Mouse (Mus musculus): ENCODE results near the gene Utrn. TPM values are rescaled to one million over a fixed set of nuclear protein-coding genes. Genes with fewer than 3 reads are reported as not detected.
"Not testable (repeated sequence)": the region's sequence is repeated elsewhere in the genome, so short reads cannot be mapped to it uniquely, and the experiment has no call there.

Utrn gene
- total and polyA plus RNA-seq, 3 experiments, result 18.8 to 68.1 (median 61.8) TPM

DNA sequence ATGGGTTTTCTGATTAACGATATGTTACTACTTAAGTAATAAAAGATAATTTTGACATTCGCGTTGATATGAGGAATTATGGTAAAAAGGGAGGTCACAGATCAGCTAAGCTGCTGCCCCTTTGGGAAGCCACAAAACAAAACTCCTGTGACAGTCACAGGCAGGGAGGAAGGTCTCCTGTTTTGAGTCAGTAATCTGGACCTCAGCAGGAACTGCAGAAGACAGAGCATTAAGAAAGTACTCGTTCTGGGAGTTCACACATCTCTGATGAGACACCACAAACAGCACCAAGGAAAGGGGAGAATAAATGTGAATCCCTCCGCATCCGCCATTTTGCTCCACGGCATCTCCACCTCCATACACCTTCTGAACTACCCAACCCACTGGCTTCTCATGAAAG lies 259.3 kb downstream of the Utrn start:
- H3K27ac ChIP-seq, result no peak overlapping the region
- intact Hi-C loops (cut with DNase I), result loop anchor here (5.0 kb wide), 2 partner anchors 348 to 1158 kb away; no protein-coding TSS in a partner anchor
- WGBS, result 80% methylated on average over 7 of the region's 7 CpGs
- DNase-seq, result no peak
- H3K4me3 ChIP-seq, result no peak overlapping the region
- no peak for TF ChIP-seq EP300 (IDR thresholded peaks at IDR 0.05; ENCODE audit: insufficient read depth, low read depth, low read length)
- no peak for TF ChIP-seq POLR2A (IDR thresholded peaks at IDR 0.05; ENCODE audit: insufficient read depth, low read depth, low read length)
- no peak for TF ChIP-seq CTCF (IDR thresholded peaks at IDR 0.05)
- H3K9ac ChIP-seq (ENCODE audit: low read depth, low read length), result no peak overlapping the region
- H3K36me3 ChIP-seq (ENCODE audit: control insufficient read depth, insufficient read depth, low read length), result no peaks in the 10 kb centered on the region
- no peaks in the 10 kb centered on the region for H3K4me1 ChIP-seq (ENCODE audit: control insufficient read depth, insufficient read depth, low read length)
- H3K79me2 ChIP-seq (replicated peaks; ENCODE audit: control insufficient read depth, insufficient read depth, low read length), result no peaks in the 10 kb centered on the region
- H3K27me3 ChIP-seq (ENCODE audit: control insufficient read depth, insufficient read depth, low read length), result no peaks in the 10 kb centered on the region

DNA sequence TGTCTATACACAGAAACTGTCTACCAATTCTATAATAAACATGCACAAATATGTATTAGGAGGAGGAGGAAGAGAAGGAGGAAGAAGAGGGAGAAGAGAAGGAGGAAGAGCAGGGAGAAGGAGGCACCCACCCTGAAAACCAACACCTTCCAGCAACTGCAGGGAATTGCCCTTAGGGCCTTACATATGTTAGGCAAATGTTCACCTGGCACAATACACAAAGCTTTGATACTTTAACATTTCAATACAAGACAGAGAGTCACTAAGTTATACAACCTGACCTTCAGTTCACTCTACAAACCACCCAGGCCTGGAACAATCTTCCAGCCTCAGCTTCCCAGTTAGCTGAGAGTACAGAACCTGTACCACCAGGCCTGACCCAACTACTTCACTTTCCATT lies 260.5 kb downstream of the Utrn start:
- no peak for DNase-seq
- intact Hi-C loops (cut with DNase I), result no loop called here
- H3K27ac ChIP-seq, result no peak overlapping the region
- no peaks in the 10 kb centered on the region for H3K4me1 ChIP-seq (ENCODE audit: control insufficient read depth, insufficient read depth, low read length)
- no peaks in the 10 kb centered on the region for H3K36me3 ChIP-seq (ENCODE audit: control insufficient read depth, insufficient read depth, low read length)
- no peak overlapping the region for H3K9ac ChIP-seq (ENCODE audit: low read depth, low read length)
- no peak overlapping the region for H3K4me3 ChIP-seq
- H3K27me3 ChIP-seq (ENCODE audit: control insufficient read depth, insufficient read depth, low read length), result no peaks in the 10 kb centered on the region
- H3K79me2 ChIP-seq (replicated peaks; ENCODE audit: control insufficient read depth, insufficient read depth, low read length), result no peaks in the 10 kb centered on the region
- no peak for TF ChIP-seq CTCF (IDR thresholded peaks at IDR 0.05)
- TF ChIP-seq EP300 (IDR thresholded peaks at IDR 0.05; ENCODE audit: insufficient read depth, low read depth, low read length), result no peak
- no peak for TF ChIP-seq POLR2A (IDR thresholded peaks at IDR 0.05; ENCODE audit: insufficient read depth, low read depth, low read length)

DNA sequence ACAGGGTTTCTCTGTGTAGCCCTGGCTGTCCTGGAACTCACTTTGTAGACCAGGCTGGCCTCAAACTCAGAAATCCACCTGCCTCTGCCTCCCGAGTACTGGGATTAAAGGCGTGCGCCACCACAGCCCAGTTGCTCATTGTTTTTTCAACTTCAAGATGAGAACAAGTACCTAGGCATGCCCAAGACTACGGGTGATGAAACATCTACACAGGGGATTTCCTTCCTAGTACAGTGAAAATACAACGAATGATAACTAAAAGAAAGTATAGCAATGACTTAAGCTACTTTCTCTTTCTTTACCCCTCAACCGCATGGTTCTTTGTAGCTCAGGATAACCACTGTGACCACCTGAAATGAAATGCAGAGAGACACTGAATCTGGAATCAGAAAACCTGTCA lies 262.0 kb downstream of the Utrn start:
- H3K4me1 ChIP-seq (ENCODE audit: control insufficient read depth, insufficient read depth, low read length); H3K79me2 ChIP-seq (replicated peaks; ENCODE audit: control insufficient read depth, insufficient read depth, low read length); DNase-seq; H3K27ac ChIP-seq; H3K27me3 ChIP-seq (ENCODE audit: control insufficient read depth, insufficient read depth, low read length); H3K4me3 ChIP-seq; H3K36me3 ChIP-seq (ENCODE audit: control insufficient read depth, insufficient read depth, low read length); intact Hi-C loops (cut with DNase I); H3K9ac ChIP-seq (ENCODE audit: low read depth, low read length): not testable (repeated sequence)
- WGBS, result 86% methylated on average over 6 of the region's 6 CpGs

DNA sequence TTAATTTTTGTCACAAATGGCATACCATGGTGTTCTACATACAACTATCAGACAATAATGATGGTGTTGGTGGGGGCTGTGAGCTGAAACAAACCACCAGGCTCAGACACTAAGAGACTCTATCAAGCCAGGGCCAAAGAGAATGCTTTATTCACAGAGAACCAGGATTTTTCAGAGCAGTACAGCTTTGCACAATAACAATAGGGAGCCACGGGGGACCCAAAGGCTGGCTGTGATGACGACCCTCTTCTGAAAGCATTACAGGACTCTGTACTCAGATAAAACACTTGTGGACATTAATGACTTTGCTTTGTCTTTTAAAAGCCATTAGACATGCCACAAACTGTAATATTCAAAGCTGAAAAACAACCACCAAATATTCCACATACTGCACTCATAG lies 273.8 kb downstream of the Utrn start:
- no peak for TF ChIP-seq POLR2A (IDR thresholded peaks at IDR 0.05; ENCODE audit: insufficient read depth, low read depth, low read length)
- no peak for TF ChIP-seq CTCF (IDR thresholded peaks at IDR 0.05)
- TF ChIP-seq EP300 (IDR thresholded peaks at IDR 0.05; ENCODE audit: insufficient read depth, low read depth, low read length), result no peak
- Histone ChIP-seq H3K27ac (no peak overlapping the region), H3K27me3 (ENCODE audit: control insufficient read depth, insufficient read depth, low read length) (no peaks in the 10 kb centered on the region), H3K79me2 (replicated peaks; ENCODE audit: control insufficient read depth, insufficient read depth, low read length) (no peaks in the 10 kb centered on the region; the same call in 1 of the 2 replicates), H3K9ac (ENCODE audit: low read depth, low read length) (no peak overlapping the region), H3K36me3 (ENCODE audit: control insufficient read depth, insufficient read depth, low read length) (no peaks in the 10 kb centered on the region), H3K4me1 (ENCODE audit: control insufficient read depth, insufficient read depth, low read length) (no peaks in the 10 kb centered on the region; the same call in 1 of the 2 replicates), H3K4me3 (no peak overlapping the region)
- intact Hi-C loops (cut with DNase I), result no loop called here
- 49% methylated on average over 2 of the region's 2 CpGs for WGBS
- no peak for DNase-seq

DNA sequence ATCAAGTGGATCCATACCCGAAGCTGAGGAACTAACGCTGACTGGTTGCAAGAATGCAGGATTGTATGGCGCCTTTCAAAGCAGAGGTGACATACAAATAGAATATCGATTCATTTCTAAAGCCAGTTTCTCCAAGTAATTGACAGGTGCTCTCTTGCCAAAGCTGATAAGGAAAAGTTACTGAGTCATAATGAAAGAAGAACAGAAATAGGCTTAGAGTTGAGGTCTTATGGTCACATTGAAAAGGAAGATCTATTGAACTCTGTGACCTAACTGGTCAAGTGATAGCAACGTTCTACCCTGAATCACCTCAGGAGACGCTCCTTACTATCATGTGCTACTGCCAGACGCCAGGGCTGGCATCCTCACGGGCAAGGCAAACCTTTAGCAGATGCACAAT lies 274.2 kb downstream of the Utrn start:
- no peaks in the 10 kb centered on the region for H3K27me3 ChIP-seq (ENCODE audit: control insufficient read depth, insufficient read depth, low read length)
- intact Hi-C loops (cut with DNase I), result no loop called here
- no peaks in the 10 kb centered on the region for H3K36me3 ChIP-seq (ENCODE audit: control insufficient read depth, insufficient read depth, low read length)
- no peak for TF ChIP-seq EP300 (IDR thresholded peaks at IDR 0.05; ENCODE audit: insufficient read depth, low read depth, low read length)
- no peak for TF ChIP-seq POLR2A (IDR thresholded peaks at IDR 0.05; ENCODE audit: insufficient read depth, low read depth, low read length)
- no peak for TF ChIP-seq CTCF (IDR thresholded peaks at IDR 0.05)
- 92% methylated on average over 8 of the region's 8 CpGs for WGBS
- no peaks in the 10 kb centered on the region; the same call in 1 of the 2 replicates for H3K4me1 ChIP-seq (ENCODE audit: control insufficient read depth, insufficient read depth, low read length)
- no peak for DNase-seq
- no peak overlapping the region for H3K27ac ChIP-seq
- no peaks in the 10 kb centered on the region; the same call in 1 of the 2 replicates for H3K79me2 ChIP-seq (replicated peaks; ENCODE audit: control insufficient read depth, insufficient read depth, low read length)
- H3K9ac ChIP-seq (ENCODE audit: low read depth, low read length), result no peak overlapping the region
- H3K4me3 ChIP-seq, result no peak overlapping the region

DNA sequence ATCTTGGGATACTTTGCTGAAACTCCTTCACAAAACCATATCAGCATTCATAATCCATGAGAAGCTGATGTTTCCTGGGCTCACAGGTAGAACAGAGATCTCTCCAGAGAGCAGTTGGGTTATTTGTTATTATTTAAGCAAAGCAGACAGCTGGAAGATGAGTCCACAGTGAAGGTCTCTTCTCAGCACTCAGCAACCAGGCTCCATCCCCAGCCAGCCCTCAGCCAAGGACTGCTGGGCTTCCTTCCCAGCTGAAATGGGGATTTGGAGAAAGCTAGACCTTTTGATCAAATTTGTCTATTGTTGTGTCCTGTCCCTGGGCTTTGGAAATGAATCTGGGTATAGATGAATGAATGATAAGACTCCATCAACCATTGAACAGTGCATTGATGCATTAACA lies 276.1 kb downstream of the Utrn start:
- TF ChIP-seq EP300 (IDR thresholded peaks at IDR 0.05; ENCODE audit: insufficient read depth, low read depth, low read length) (no peak), CTCF (IDR thresholded peaks at IDR 0.05) (no peak), POLR2A (IDR thresholded peaks at IDR 0.05; ENCODE audit: insufficient read depth, low read depth, low read length) (no peak)
- no peaks in the 10 kb centered on the region for H3K27me3 ChIP-seq (ENCODE audit: control insufficient read depth, insufficient read depth, low read length)
- H3K4me3 ChIP-seq, result no peak overlapping the region
- intact Hi-C loops (cut with DNase I), result no loop called here
- no peak overlapping the region for H3K27ac ChIP-seq
- H3K9ac ChIP-seq (ENCODE audit: low read depth, low read length), result no peak overlapping the region
- no peak for DNase-seq
- H3K79me2 ChIP-seq (replicated peaks; ENCODE audit: control insufficient read depth, insufficient read depth, low read length), result no peaks in the 10 kb centered on the region; the same call in 1 of the 2 replicates
- H3K36me3 ChIP-seq (ENCODE audit: control insufficient read depth, insufficient read depth, low read length), result no peaks in the 10 kb centered on the region
- H3K4me1 ChIP-seq (ENCODE audit: control insufficient read depth, insufficient read depth, low read length), result no peaks in the 10 kb centered on the region; the same call in 1 of the 2 replicates
